Mouse (Mus musculus) 3T3-L1 (cell line): Measurements from ENCODE around the gene Sbno1.
"Not testable (repeated sequence)": the region's sequence is repeated elsewhere in the genome, so short reads cannot be mapped to it uniquely, and the experiment has no call there.

ENCODE experiments used
- DNase-seq: peaks from one replicate; pipeline ENCODE4 v3.0.0-alpha.2; 2015; ENCODE audit warnings: low read depth, low spot score

The Sbno1 gene

GRCm38 (mm10) chr5:124376401-124376800 lies 49.4 kb downstream of the Sbno1 start:
- peak; percentile 33 for DNase-seq

- no peak for DNase-seq
Observed at GRCm38 (mm10) chr5:124374298-124374697, 51.5 kb downstream of the Sbno1 start.

GRCm38 (mm10) chr5:124366721-124367120 lies 59.1 kb downstream of the Sbno1 start:
- DNase-seq, result no peak

GRCm38 (mm10) chr5:124365754-124366153 lies 60.0 kb downstream of the Sbno1 start:
- DNase-seq, result no peak

GRCm38 (mm10) chr5:124364173-124364918 lies 61.5 kb downstream of the Sbno1 start:
- no peak for DNase-seq

GRCm38 (mm10) chr5:124362982-124363381 lies 62.8 kb downstream of the Sbno1 start, which contains the start of gene Cdk2ap1:
Gene Cdk2ap1 (minus strand): TSS chr5:124363082.
- not testable (repeated sequence) for DNase-seq

- peak; percentile 53 for DNase-seq
Observed at GRCm38 (mm10) chr5:124359641-124360040, 66.2 kb downstream of the Sbno1 start.

GRCm38 (mm10) chr5:124356695-124357094 lies 69.1 kb downstream of the Sbno1 start:
- DNase-seq, result no peak

GRCm38 (mm10) chr5:124355425-124355959 lies 70.3 kb downstream of the Sbno1 start:
- DNase-seq, result peak; percentile 10

GRCm38 (mm10) chr5:124354574-124355424 lies 71.0 kb downstream of the Sbno1 start:
- peak; percentile 68 for DNase-seq

- peak; percentile 46 for DNase-seq
Observed at GRCm38 (mm10) chr5:124353726-124354547, 71.9 kb downstream of the Sbno1 start.

- peak; percentile 57 for DNase-seq
Observed at GRCm38 (mm10) chr5:124353011-124353725, 72.6 kb downstream of the Sbno1 start.

- peak; percentile 96 for DNase-seq
Observed at GRCm38 (mm10) chr5:124352141-124352920, 73.5 kb downstream of the Sbno1 start.

GRCm38 (mm10) chr5:124351604-124352003 lies 74.2 kb downstream of the Sbno1 start:
- no peak for DNase-seq

- DNase-seq, result peak; percentile 90
Observed at GRCm38 (mm10) chr5:124351111-124351560, 74.7 kb downstream of the Sbno1 start.

- peak; percentile 32 for DNase-seq
Observed at GRCm38 (mm10) chr5:124350350-124350749, 75.5 kb downstream of the Sbno1 start.

GRCm38 (mm10) chr5:124349196-124349595 lies 76.6 kb downstream of the Sbno1 start:
- DNase-seq, result no peak

GRCm38 (mm10) chr5:124342897-124343296 lies 82.9 kb downstream of the Sbno1 start:
- DNase-seq, result no peak

GRCm38 (mm10) chr5:124341753-124342339 lies 84.0 kb downstream of the Sbno1 start:
- peak; percentile 87 for DNase-seq
